Mouse (Mus musculus): ENCODE measurements around the gene Zfp280b. TPM values are rescaled to one million over a fixed set of nuclear protein-coding genes. Genes with fewer than 3 reads are reported as not detected.
"Not testable (repeated sequence)": the region's sequence is repeated elsewhere in the genome, so short reads cannot be mapped to it uniquely, and the experiment has no call there.

Gene Zfp280b
- total and polyA plus RNA-seq, 2 experiments: 3.1 to 3.8 TPM

DNA sequence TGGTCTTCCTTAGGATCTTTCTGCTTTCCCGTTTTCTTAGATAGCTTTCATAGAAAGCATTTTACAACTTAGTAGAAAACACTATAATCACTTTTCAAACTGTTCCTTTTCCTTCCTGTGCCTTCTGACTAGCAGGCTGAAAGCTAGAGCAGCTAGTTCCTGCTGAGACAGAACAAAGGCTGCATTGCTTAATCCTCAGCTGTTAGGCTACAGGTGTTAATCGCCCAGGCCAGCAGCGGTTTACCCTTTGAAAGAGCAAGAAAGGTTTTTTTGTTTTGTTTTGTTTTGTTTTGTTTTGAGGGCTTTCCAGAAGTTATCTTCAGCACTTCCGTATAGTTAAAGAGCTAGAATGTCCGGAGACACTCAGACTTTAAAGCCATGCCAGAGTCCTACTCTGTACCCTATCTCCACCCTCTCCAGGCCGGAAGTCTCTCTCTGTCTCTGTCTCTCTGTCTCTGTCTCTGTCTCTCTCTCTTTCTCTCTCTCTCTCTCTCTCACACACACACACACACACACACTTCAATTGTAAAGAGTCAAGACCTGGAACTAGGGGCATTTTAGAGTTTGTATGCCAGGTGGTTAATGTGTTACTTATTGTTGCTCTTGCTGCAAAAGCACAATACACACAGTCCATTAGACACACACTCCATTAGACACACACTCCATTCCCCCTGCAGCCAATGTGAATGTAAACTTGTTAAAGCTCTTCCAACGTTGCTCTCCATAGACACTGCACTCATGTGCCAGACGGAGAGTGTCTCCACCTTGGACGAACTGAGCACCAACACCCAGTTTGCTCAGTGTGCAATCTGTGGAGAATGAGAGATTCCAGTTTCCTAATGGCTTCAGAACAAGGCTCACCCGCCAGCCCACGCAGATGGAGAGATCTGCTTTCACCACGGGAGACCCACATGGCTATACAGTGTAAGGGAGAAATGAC, 35.5 kb downstream of the Zfp280b start:
- H3K4me1 ChIP-seq (ENCODE audit: control insufficient read depth, insufficient read depth, low read length): peaks cover 5% of the 10 kb centered on the region
- no peaks in the 10 kb centered on the region for H3K27me3 ChIP-seq (ENCODE audit: control insufficient read depth, insufficient read depth, low read length)
- H3K27ac ChIP-seq (replicated peaks; ENCODE audit: insufficient read depth, low read depth, low read length): no peak overlapping the region
- H3K9ac ChIP-seq (ENCODE audit: low read depth, low read length): no peak overlapping the region
- WGBS: 13% methylated on average over 12 of the region's 12 CpGs
- TF ChIP-seq CTCF (IDR thresholded peaks at IDR 0.05; ENCODE audit: low read depth, low read length) (no peak), POLR2A (IDR thresholded peaks at IDR 0.05; ENCODE audit: extremely low read depth, insufficient read depth, low read length) (no peak)
- no peaks in the 10 kb centered on the region for H3K79me2 ChIP-seq (ENCODE audit: control insufficient read depth, insufficient read depth, low read length)
- DNase-seq (ENCODE audit: extremely low read depth, low read depth, low spot score): peak; percentile 63
- H3K4me3 ChIP-seq (ENCODE audit: insufficient read depth, low read depth, low read length): no peak overlapping the region
- no peaks in the 10 kb centered on the region for H3K36me3 ChIP-seq (ENCODE audit: control insufficient read depth, insufficient read depth, low read length)

DNA sequence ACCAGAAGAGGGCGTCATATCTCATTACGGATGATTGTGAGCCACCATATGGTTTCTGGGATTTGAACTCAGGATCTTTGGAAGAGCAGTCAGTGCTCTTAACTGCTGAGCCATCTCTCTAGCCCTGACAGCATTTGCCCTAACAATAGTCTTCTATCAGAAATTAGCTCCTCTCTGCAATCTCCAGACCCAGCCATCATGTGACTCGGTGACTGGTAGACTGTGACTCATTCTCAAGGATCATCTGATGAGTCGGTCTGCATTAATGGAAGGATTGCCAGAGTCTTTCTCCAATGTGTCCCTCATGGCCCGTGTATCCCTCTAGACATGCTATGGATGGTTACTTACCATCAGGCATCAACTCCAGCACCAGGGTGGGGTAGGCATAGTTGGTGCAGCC, 39.6 kb downstream of the Zfp280b start:
- not testable (repeated sequence) for DNase-seq (ENCODE audit: extremely low read depth, low read depth, low spot score); H3K36me3 ChIP-seq (ENCODE audit: control insufficient read depth, insufficient read depth, low read length); H3K27me3 ChIP-seq (ENCODE audit: control insufficient read depth, insufficient read depth, low read length); H3K9ac ChIP-seq (ENCODE audit: low read depth, low read length); H3K27ac ChIP-seq (replicated peaks; ENCODE audit: insufficient read depth, low read depth, low read length); H3K4me1 ChIP-seq (ENCODE audit: control insufficient read depth, insufficient read depth, low read length); H3K79me2 ChIP-seq (ENCODE audit: control insufficient read depth, insufficient read depth, low read length); H3K4me3 ChIP-seq (ENCODE audit: insufficient read depth, low read depth, low read length)
- WGBS: 91% methylated on average over 5 of the region's 5 CpGs

DNA sequence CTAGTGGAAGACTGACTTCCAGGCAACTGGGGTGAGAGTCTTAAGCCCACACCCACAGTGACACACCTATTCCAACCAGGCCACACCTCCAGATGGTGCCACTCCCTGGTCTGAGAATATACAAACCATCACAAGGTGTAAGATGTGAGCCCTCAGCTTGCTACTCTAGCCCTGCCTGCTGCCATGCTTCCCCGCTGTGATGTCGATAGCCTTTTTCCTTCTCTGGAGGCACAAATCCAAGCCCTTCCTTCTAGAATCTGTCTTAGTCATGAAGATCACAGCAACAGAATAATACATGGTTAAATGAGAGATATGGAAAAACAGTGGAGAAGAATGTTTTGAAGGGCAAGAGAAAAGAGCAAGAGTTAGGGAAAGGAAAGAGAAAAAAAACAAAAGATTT, 44.6 kb downstream of the Zfp280b start:
- not testable (repeated sequence) for H3K27me3 ChIP-seq (ENCODE audit: control insufficient read depth, insufficient read depth, low read length); H3K4me1 ChIP-seq (ENCODE audit: control insufficient read depth, insufficient read depth, low read length); H3K79me2 ChIP-seq (ENCODE audit: control insufficient read depth, insufficient read depth, low read length); H3K9ac ChIP-seq (ENCODE audit: low read depth, low read length); H3K4me3 ChIP-seq (ENCODE audit: insufficient read depth, low read depth, low read length); H3K27ac ChIP-seq (replicated peaks; ENCODE audit: insufficient read depth, low read depth, low read length); DNase-seq (ENCODE audit: extremely low read depth, low read depth, low spot score); H3K36me3 ChIP-seq (ENCODE audit: control insufficient read depth, insufficient read depth, low read length)
- WGBS: 93% methylated on average over 2 of the region's 2 CpGs

Other genes with a start within 250 kb of the Zfp280b start
- 458 and 622 TPM in 2 replicates for gene Gstt1, start 234.1 kb upstream of the Zfp280b start, total RNA-seq (2014; rRNA removed)
- 1,012 and 1,223 TPM in 2 replicates for gene Gstt1, start 234.1 kb upstream of the Zfp280b start, polyA plus RNA-seq (2012; rRNA removed)
- gene Gstt4, start 210.1 kb upstream of the Zfp280b start, total RNA-seq (2014; rRNA removed): 0.09 TPM in 1 of 2 replicates, not detected in the other
- not detected in 2 replicates for gene Gstt4, start 210.1 kb upstream of the Zfp280b start, polyA plus RNA-seq (2012; rRNA removed)
- gene Gstt2, start 195.2 kb upstream of the Zfp280b start, total RNA-seq (2014; rRNA removed): 253 and 308 TPM in 2 replicates
- gene Gstt2, start 195.2 kb upstream of the Zfp280b start, polyA plus RNA-seq (2012; rRNA removed): 357 and 830 TPM in 2 replicates
- gene Mif, start 172.4 kb upstream of the Zfp280b start, total RNA-seq (2014; rRNA removed): 211 and 380 TPM in 2 replicates
- gene Mif, start 172.4 kb upstream of the Zfp280b start, polyA plus RNA-seq (2012; rRNA removed): 1,030 and 1,462 TPM in 2 replicates
- gene Derl3, start 139.2 kb upstream of the Zfp280b start, total RNA-seq (2014; rRNA removed): 2.1 and 6.4 TPM in 2 replicates
- gene Derl3, start 139.2 kb upstream of the Zfp280b start, polyA plus RNA-seq (2012; rRNA removed): 6.4 and 15.0 TPM in 2 replicates
- gene Smarcb1, start 111.0 kb upstream of the Zfp280b start, total RNA-seq (2014; rRNA removed): 10.9 and 13.6 TPM in 2 replicates
- 15.9 and 18.1 TPM in 2 replicates for gene Smarcb1, start 111.0 kb upstream of the Zfp280b start, polyA plus RNA-seq (2012; rRNA removed)
- gene Chchd10, start 99.5 kb upstream of the Zfp280b start, total RNA-seq (2014; rRNA removed): 657 and 788 TPM in 2 replicates
- gene Chchd10, start 99.5 kb upstream of the Zfp280b start, polyA plus RNA-seq (2012; rRNA removed): 1,775 and 1,843 TPM in 2 replicates
- gene Mmp11, start 96.2 kb upstream of the Zfp280b start, total RNA-seq (2014; rRNA removed): 0.18 and 1.5 TPM in 2 replicates
- gene Mmp11, start 96.2 kb upstream of the Zfp280b start, polyA plus RNA-seq (2012; rRNA removed): 1.4 and 1.6 TPM in 2 replicates
- 0.09 TPM in 1 of 2 replicates, not detected in the other for gene Gm867, start 92.0 kb upstream of the Zfp280b start, total RNA-seq (2014; rRNA removed)
- 0.11 TPM in 1 of 2 replicates, not detected in the other for gene Gm867, start 92.0 kb upstream of the Zfp280b start, polyA plus RNA-seq (2012; rRNA removed)
- 0.55 and 1.3 TPM in 2 replicates for gene Vpreb3, start 89.6 kb upstream of the Zfp280b start, total RNA-seq (2014; rRNA removed)
- 0.73 and 2.0 TPM in 2 replicates for gene Vpreb3, start 89.6 kb upstream of the Zfp280b start, polyA plus RNA-seq (2012; rRNA removed)
- 0.07 TPM in 1 of 2 replicates, not detected in the other for gene Gm5134, start 78.1 kb upstream of the Zfp280b start, total RNA-seq (2014; rRNA removed)
- not detected in 2 replicates for gene Gm5134, start 78.1 kb upstream of the Zfp280b start, polyA plus RNA-seq (2012; rRNA removed)
- gene Slc5a4b, start 78.3 kb downstream of the Zfp280b start, total RNA-seq (2014; rRNA removed): not detected in 2 replicates
- not detected in 2 replicates for gene Slc5a4b, start 78.3 kb downstream of the Zfp280b start, polyA plus RNA-seq (2012; rRNA removed)
- not detected in 2 replicates for gene Slc5a4a, start 114.8 kb downstream of the Zfp280b start, total RNA-seq (2014; rRNA removed)
- gene Slc5a4a, start 114.8 kb downstream of the Zfp280b start, polyA plus RNA-seq (2012; rRNA removed): not detected in 2 replicates
- gene Prmt2, start 205.2 kb downstream of the Zfp280b start, total RNA-seq (2014; rRNA removed): 1.1 TPM in 2 replicates
- gene Prmt2, start 205.2 kb downstream of the Zfp280b start, polyA plus RNA-seq (2012; rRNA removed): 0.73 and 1.4 TPM in 2 replicates
- 0.09 and 0.13 TPM in 2 replicates for gene S100b, start 221.2 kb downstream of the Zfp280b start, total RNA-seq (2014; rRNA removed)
- gene S100b, start 221.2 kb downstream of the Zfp280b start, polyA plus RNA-seq (2012; rRNA removed): not detected in 2 replicates